Mouse (Mus musculus): ENCODE measurements at regions not wholly inside any gene's neighbourhood (a gene's known extent, or its start where the extent isn't known, plus 50 kb on each side); places are given as distances from the start of the nearest gene placed in this dataset.

DNA sequence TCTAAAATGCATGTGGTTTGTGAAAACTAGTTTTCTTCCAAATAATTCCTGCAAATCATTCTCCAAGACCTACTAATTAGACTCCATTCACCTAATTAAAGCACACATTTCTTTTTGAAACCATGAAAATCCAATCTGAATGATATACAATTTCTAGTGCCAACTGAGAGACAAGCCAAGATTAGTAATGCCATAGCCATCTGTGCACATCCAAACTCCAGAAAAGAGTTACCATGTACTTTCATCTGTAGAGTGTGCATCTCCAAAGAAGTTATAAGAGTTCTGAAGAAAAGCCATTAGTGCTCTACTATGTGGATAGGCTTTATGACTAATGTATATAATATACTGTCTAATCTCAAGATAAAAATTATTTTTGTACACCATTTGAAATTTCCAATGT lies 359.7 kb upstream of the Zfp960 start:
- Histone ChIP-seq H3K27me3 (ENCODE audit: control insufficient read depth in 1 of 2, insufficient read depth in 2 of 2, low read length in 2 of 2) (no peaks in the 10 kb centered on the region), H3K4me3 (ENCODE audit: control insufficient read depth in 1 of 2, insufficient read depth in 1 of 2, low read depth in 2 of 2, low read length in 2 of 2) (no peak overlapping the region), H3K27ac (ENCODE audit: control insufficient read depth, low read depth, low read length) (no peak overlapping the region), H3K9ac (ENCODE audit: control insufficient read depth, low read depth, low read length, poor library complexity, severe bottlenecking) (no peak overlapping the region), H3K4me1 (ENCODE audit: control insufficient read depth in 1 of 2, insufficient read depth in 2 of 2, low read length in 2 of 2) (no peaks in the 10 kb centered on the region), H3K9me3 (replicated peaks; ENCODE audit: insufficient read depth, low read length) (no peaks in the 10 kb centered on the region), H3K36me3 (ENCODE audit: control insufficient read depth in 1 of 2, insufficient read depth in 2 of 2, low read length in 2 of 2) (no peaks in the 10 kb centered on the region), H3K79me2 (ENCODE audit: control insufficient read depth, insufficient read depth, low read length, poor library complexity) (no peaks in the 10 kb centered on the region)
- no peak for TF ChIP-seq KAT2A (conservative IDR thresholded peaks at IDR 0.05; ENCODE audit: low read depth, low read length)
- no peak for TF ChIP-seq TAL1 (IDR thresholded peaks at IDR 0.05; ENCODE audit: low read length)
- no peak for TF ChIP-seq SMC3 (IDR thresholded peaks at IDR 0.05; ENCODE audit: low read depth, low read length)
- no peak for TF ChIP-seq ETS1 (IDR thresholded peaks at IDR 0.05; ENCODE audit: low read depth, low read length)
- TF ChIP-seq TBP (IDR thresholded peaks at IDR 0.05; ENCODE audit: low read depth, low read length) = no peak
- TF ChIP-seq ZC3H11A (IDR thresholded peaks at IDR 0.05; ENCODE audit: low read depth, low read length) = no peak
- TF ChIP-seq USF1 (IDR thresholded peaks at IDR 0.05; ENCODE audit: low read depth, low read length) = no peak
- TF ChIP-seq MAX (IDR thresholded peaks at IDR 0.05; ENCODE audit: low read length) = no peak
- TF ChIP-seq MYC (IDR thresholded peaks at IDR 0.05; ENCODE audit: low read depth, low read length) = no peak
- no peak for TF ChIP-seq SIN3A (IDR thresholded peaks at IDR 0.05; ENCODE audit: low read length)
- no peak for TF ChIP-seq ZMIZ1 (IDR thresholded peaks at IDR 0.05; ENCODE audit: low read depth, low read length)
- no peak for TF ChIP-seq GABPA (IDR thresholded peaks at IDR 0.05; ENCODE audit: low read depth, low read length)
- no peak for TF ChIP-seq RAD21 (IDR thresholded peaks at IDR 0.05; ENCODE audit: low read depth, low read length)
- TF ChIP-seq POLR2AphosphoS2 (IDR thresholded peaks at IDR 0.05; ENCODE audit: low read length) = no peak
- no peak for DNase-seq (ENCODE audit: low read depth, low spot score)

DNA sequence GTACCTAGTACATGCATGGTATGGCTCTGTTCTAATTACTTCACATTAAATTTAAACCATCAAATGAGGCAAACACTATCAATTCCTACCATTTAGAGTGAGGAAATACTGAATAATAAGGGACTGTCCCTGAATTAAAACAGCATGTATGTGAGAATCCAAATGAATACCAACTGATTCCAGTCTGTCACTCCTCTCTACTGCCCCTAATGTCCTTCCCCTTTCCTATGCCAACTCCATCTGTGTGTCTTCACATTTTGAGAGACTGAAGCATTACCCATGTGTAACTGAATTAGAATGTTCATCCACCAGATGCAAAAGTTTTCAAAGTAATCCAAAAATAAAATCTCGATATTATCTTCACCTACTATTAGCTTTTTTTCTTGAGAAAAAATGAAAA lies 358.0 kb upstream of the Zfp960 start:
- no peaks in the 10 kb centered on the region for H3K9me3 ChIP-seq (replicated peaks; ENCODE audit: insufficient read depth, low read length)
- no peak overlapping the region for H3K27ac ChIP-seq (ENCODE audit: control insufficient read depth, low read depth, low read length)
- no peaks in the 10 kb centered on the region for H3K79me2 ChIP-seq (ENCODE audit: control insufficient read depth, insufficient read depth, low read length, poor library complexity)
- H3K4me3 ChIP-seq (ENCODE audit: control insufficient read depth in 1 of 2, insufficient read depth in 1 of 2, low read depth in 2 of 2, low read length in 2 of 2) = no peak overlapping the region
- no peaks in the 10 kb centered on the region for H3K36me3 ChIP-seq (ENCODE audit: control insufficient read depth in 1 of 2, insufficient read depth in 2 of 2, low read length in 2 of 2)
- no peak overlapping the region for H3K9ac ChIP-seq (ENCODE audit: control insufficient read depth, low read depth, low read length, poor library complexity, severe bottlenecking)
- no peaks in the 10 kb centered on the region for H3K27me3 ChIP-seq (ENCODE audit: control insufficient read depth in 1 of 2, insufficient read depth in 2 of 2, low read length in 2 of 2)
- no peaks in the 10 kb centered on the region for H3K4me1 ChIP-seq (ENCODE audit: control insufficient read depth in 1 of 2, insufficient read depth in 2 of 2, low read length in 2 of 2)
- no peak for DNase-seq (ENCODE audit: low read depth, low spot score)
- no peak for TF ChIP-seq ELF1 (IDR thresholded peaks at IDR 0.05; ENCODE audit: low read depth, low read length)
- no peak for TF ChIP-seq GATA1 (IDR thresholded peaks at IDR 0.05; ENCODE audit: low read depth, low read length)
- no peak for TF ChIP-seq ZKSCAN1 (IDR thresholded peaks at IDR 0.05; ENCODE audit: low read depth, low read length)

DNA sequence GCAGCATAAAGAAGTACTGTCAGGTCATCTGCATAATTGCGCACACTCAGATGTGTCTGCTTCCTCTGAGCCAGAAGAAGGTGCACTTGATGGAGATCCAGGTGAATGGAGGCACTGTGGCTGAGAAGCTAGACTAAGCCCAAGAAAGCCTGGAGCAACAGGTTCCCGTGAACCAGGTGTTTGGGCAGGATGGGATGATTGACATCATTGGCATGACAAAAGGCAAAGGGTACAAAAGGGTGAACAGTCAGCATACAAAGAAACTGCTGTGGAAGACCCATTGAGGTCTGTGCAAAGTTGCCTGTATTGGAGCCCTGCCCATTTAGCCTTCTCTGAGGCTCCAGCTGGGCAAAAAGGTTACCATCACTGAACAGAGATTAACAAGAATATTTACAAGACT lies 337.0 kb upstream of the Zfp960 start:
- Histone ChIP-seq H3K9me3 (replicated peaks; ENCODE audit: insufficient read depth, low read length) (no peaks in the 10 kb centered on the region), H3K27me3 (ENCODE audit: control insufficient read depth in 1 of 2, insufficient read depth in 2 of 2, low read length in 2 of 2) (no peaks in the 10 kb centered on the region), H3K4me1 (ENCODE audit: control insufficient read depth in 1 of 2, insufficient read depth in 2 of 2, low read length in 2 of 2) (no peaks in the 10 kb centered on the region), H3K36me3 (ENCODE audit: control insufficient read depth in 1 of 2, insufficient read depth in 2 of 2, low read length in 2 of 2) (no peaks in the 10 kb centered on the region), H3K27ac (ENCODE audit: control insufficient read depth, low read depth, low read length) (no peak overlapping the region), H3K4me3 (ENCODE audit: control insufficient read depth in 1 of 2, insufficient read depth in 1 of 2, low read depth in 2 of 2, low read length in 2 of 2) (no peak overlapping the region), H3K9ac (ENCODE audit: control insufficient read depth, low read depth, low read length, poor library complexity, severe bottlenecking) (no peak overlapping the region), H3K79me2 (ENCODE audit: control insufficient read depth, insufficient read depth, low read length, poor library complexity) (no peaks in the 10 kb centered on the region)
- DNase-seq (ENCODE audit: low read depth, low spot score) = no peak
- no peak for TF ChIP-seq HCFC1 (IDR thresholded peaks at IDR 0.05; ENCODE audit: low read depth, low read length)
- TF ChIP-seq CHD2 (IDR thresholded peaks at IDR 0.05; ENCODE audit: low read length) = no peak
- TF ChIP-seq GATA1 (IDR thresholded peaks at IDR 0.05; ENCODE audit: low read depth, low read length) = no peak
- no peak for TF ChIP-seq POLR2A (IDR thresholded peaks at IDR 0.05; ENCODE audit: control insufficient read depth in 1 of 2, insufficient read depth in 1 of 2, low read depth in 1 of 2, low read length in 2 of 2, poor library complexity in 1 of 2)
- TF ChIP-seq ZC3H11A (IDR thresholded peaks at IDR 0.05; ENCODE audit: low read depth, low read length) = no peak
- no peak for TF ChIP-seq JUND (IDR thresholded peaks at IDR 0.05; ENCODE audit: low read depth, low read length)
- TF ChIP-seq MAZ (IDR thresholded peaks at IDR 0.05; ENCODE audit: low read depth, low read length) = no peak
- no peak for TF ChIP-seq NRF1 (IDR thresholded peaks at IDR 0.05; ENCODE audit: insufficient read depth, low read depth, low read length, poor library complexity, severe bottlenecking)
- TF ChIP-seq POLR2AphosphoS5 (IDR thresholded peaks at IDR 0.05; ENCODE audit: borderline replicate concordance, low read depth, low read length) = no peak
- TF ChIP-seq MXI1 (IDR thresholded peaks at IDR 0.05; ENCODE audit: low read depth, low read length) = no peak
- no peak for TF ChIP-seq TCF12 (IDR thresholded peaks at IDR 0.05; ENCODE audit: low read depth, low read length)
- TF ChIP-seq ZKSCAN1 (IDR thresholded peaks at IDR 0.05; ENCODE audit: low read depth, low read length) = no peak
- no peak for TF ChIP-seq RCOR1 (IDR thresholded peaks at IDR 0.05; ENCODE audit: low read depth, low read length)
- TF ChIP-seq UBTF (IDR thresholded peaks at IDR 0.05; ENCODE audit: borderline replicate concordance, insufficient read depth, low read depth, low read length) = no peak
- no peak for TF ChIP-seq TAL1 (IDR thresholded peaks at IDR 0.05; ENCODE audit: low read length)

Measured in MEL (cell line).